Mouse (Mus musculus) neural tube, embryonic 15.5 days (tissue): Measurements from ENCODE around the gene Cops4. TPM values are rescaled to one million over a fixed set of nuclear protein-coding genes. Genes with fewer than 3 reads are reported as not detected.

Source experiments
- ATAC-seq: fragments of 200-750 bp; cut with Nextera tagmentation; 2 replicates; pipeline ENCODE4 v1.8.0; 2017; ENCODE audit warnings: mild to moderate bottlenecking, moderate TSS enrichment, moderate library complexity; ENCODE audit not compliant: low FRiP score
- H3K27ac ChIP-seq: fragments of 300-500 bp; sonication (generic); replicated peaks from 2 replicates; pipeline ENCODE4 v1.5.1; 2015; ENCODE audit warnings: mild to moderate bottlenecking, inconsistent platforms
- H3K27me3 ChIP-seq: fragments of 300-500 bp; sonication (generic); replicated peaks from 2 replicates; pipeline ENCODE4 v1.6.1; 2015; ENCODE audit warnings: inconsistent platforms
- H3K36me3 ChIP-seq: fragments of 300-500 bp; sonication (generic); 2 replicates; pipeline ENCODE4 v1.6.1; 2015; ENCODE audit warnings: inconsistent platforms
- H3K4me1 ChIP-seq: fragments of 300-500 bp; sonication (generic); 2 replicates; pipeline ENCODE4 v1.6.1; 2015; ENCODE audit warnings: inconsistent platforms
- H3K4me2 ChIP-seq: fragments of 300-500 bp; sonication (generic); 2 replicates; pipeline ENCODE4 v1.6.1; 2015; ENCODE audit warnings: inconsistent platforms, mild to moderate bottlenecking, moderate library complexity
- H3K4me3 ChIP-seq: fragments of 300-500 bp; sonication (generic); replicated peaks from 2 replicates; pipeline ENCODE4 v1.5.1; 2015; ENCODE audit warnings: mild to moderate bottlenecking, inconsistent platforms
- H3K9ac ChIP-seq: fragments of 300-500 bp; sonication (generic); replicated peaks from 2 replicates; pipeline ENCODE4 v1.6.1; 2015; ENCODE audit warnings: mild to moderate bottlenecking, inconsistent platforms
- H3K9me3 ChIP-seq: fragments of 300-500 bp; sonication (generic); replicated peaks from 2 replicates; pipeline ENCODE4 v1.6.1; 2016; ENCODE audit warnings: inconsistent platforms
- WGBS: fragments of 180-500 bp; shearing (Covaris S2); methylation state at CpG from one replicate; pipeline ENCODE4 v1.1.7; 2015; ENCODE audit warnings: mixed read lengths; 5-methylcytosine and 5-hydroxymethylcytosine counted together
- polyA plus RNA-seq: library from polyadenylated mRNA; unstranded; fragments of >200 nt; fragmentation: Nextera tagmentation; extraction: Ambion mirVana; gene quantifications from 2 replicates; pipeline ENCODE4 v1.2.1, GENCODE M21; 2015

The Cops4 gene
- polyA plus RNA-seq, 1 experiment from 2014 or later, result 183 TPM

DNA sequence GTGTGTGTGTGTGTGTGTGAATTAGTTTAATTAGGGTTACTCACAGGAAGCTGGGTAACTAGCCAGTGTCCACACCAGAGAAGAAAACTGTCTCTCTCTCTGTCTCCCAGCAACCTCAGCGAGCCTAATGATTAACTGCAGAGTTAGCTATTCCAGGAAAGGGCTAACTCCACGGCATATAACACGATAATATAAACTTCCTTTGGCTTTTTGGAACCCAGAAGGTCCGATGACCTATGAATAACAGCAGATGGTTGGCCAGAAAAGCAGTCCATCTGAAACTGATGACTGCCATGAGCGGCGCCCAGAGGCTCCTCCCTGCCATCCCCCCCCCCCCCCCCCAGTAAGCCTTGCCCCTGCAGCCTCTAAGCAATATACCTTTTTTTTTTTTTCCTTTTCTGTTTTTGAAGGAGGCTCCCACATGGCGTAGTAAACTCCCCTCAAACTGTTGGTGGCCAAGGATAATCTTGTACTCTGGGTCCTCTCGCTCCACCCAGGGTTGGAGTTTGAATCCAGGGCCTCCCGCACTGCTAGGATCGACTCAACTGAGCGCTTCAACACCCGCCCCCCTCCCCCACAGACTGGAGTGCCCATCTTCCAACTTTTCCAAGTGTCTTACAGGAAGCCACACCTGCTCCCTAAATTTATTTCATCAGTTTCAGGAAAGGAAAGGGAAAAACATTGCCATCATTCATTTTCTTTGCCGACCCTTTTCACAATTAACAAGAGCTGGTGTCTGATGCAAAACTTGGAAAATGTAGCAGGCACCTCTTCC is 49.3 kb downstream of the Cops4 start:
- Histone ChIP-seq H3K27me3 (no peaks in the 10 kb centered on the region), H3K9me3 (no peaks in the 10 kb centered on the region), H3K9ac (no peak overlapping the region), H3K27ac (no peak overlapping the region), H3K4me1 (no peaks in the 10 kb centered on the region), H3K36me3 (no peaks in the 10 kb centered on the region), H3K4me3 (no peak overlapping the region), H3K4me2 (no peak overlapping the region)
- 81% methylated on average over 13 of the region's 13 CpGs for WGBS
- ATAC-seq, result no peak

GRCm38 (mm10) chr5:100568177-100568576 is 50.1 kb downstream of the Cops4 start:
- no peak overlapping the region for H3K9ac ChIP-seq
- H3K9me3 ChIP-seq, result no peaks in the 10 kb centered on the region
- no peaks in the 10 kb centered on the region for H3K36me3 ChIP-seq
- H3K4me1 ChIP-seq, result no peaks in the 10 kb centered on the region
- no peak overlapping the region for H3K27ac ChIP-seq
- H3K4me2 ChIP-seq, result no peak overlapping the region
- H3K27me3 ChIP-seq, result no peaks in the 10 kb centered on the region
- H3K4me3 ChIP-seq, result no peak overlapping the region
- 84% methylated on average over 8 of the region's 8 CpGs for WGBS
- no peak for ATAC-seq

DNA sequence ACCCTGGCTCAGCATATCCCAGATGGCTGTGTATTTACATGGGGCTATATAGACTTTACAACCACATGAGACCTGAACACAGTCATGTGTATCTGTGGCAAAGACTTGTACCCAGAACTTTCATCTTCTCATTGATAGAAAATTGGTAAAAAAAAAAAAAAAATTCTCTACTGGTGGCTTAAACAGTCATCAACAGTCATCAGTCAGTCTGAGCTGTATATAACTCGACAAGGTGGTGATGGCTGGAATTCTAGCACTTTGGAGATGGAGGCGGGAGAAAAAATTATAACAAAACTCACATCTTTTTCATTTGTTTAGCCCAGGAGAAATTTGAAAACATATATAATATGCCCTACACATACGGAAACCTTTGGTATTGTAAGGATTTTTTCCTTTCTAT is 50.7 kb downstream of the Cops4 start:
- H3K9me3 ChIP-seq, result no peaks in the 10 kb centered on the region

DNA sequence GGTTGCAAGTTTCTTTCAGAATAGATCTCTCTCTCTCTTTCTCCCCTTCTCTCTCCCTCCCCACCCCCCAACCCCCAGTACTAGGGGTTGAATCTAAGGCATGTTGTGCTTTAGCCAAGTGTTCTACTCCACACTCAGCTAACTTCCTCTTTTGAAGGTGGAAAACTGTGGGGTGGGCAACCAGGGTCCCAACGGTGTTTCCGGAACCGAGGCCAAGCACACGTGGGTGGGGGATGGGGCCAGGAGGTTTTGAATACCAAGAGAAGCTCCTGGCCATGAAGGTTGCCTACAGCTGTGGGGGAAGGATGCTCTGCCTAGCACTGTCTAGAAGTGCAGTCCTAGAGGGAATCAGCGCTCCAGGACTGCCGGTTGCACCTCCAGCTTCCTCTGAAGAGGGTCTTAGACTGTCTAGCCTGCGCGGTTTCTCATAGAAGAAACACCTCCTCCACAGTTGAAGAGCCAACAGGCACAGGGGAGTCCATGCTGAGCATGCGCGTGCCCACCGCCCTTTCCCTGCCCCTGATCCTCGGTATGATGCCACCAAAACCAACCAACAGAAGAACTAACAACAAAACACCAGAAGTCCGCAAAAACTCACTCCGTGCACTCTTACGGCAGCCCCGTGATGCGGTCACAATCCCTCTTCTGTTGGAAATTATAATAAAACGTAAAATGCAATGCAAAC is 51.3 kb downstream of the Cops4 start:
- Histone ChIP-seq H3K9ac (no peak overlapping the region), H3K36me3 (no peaks in the 10 kb centered on the region), H3K9me3 (no peaks in the 10 kb centered on the region), H3K4me1 (no peaks in the 10 kb centered on the region), H3K4me3 (no peak overlapping the region), H3K27ac (no peak overlapping the region), H3K27me3 (no peaks in the 10 kb centered on the region), H3K4me2 (no peak overlapping the region)
- ATAC-seq, result no peak
- WGBS, result 84% methylated on average over 18 of the region's 18 CpGs

More for the DNA sequence above, 50.7 kb downstream of the Cops4 start:
- no peak overlapping the region for H3K27ac ChIP-seq
- H3K36me3 ChIP-seq, result no peaks in the 10 kb centered on the region
- H3K9ac ChIP-seq, result no peak overlapping the region
- no peak overlapping the region for H3K4me3 ChIP-seq
- no peaks in the 10 kb centered on the region for H3K4me1 ChIP-seq
- no peak overlapping the region for H3K4me2 ChIP-seq
- WGBS, result 89% methylated on average over 3 of the region's 3 CpGs
- no peak for ATAC-seq
- no peaks in the 10 kb centered on the region for H3K27me3 ChIP-seq

- WGBS, result 75% methylated on average over 13 of the region's 13 CpGs
- ATAC-seq, result no peak
- no peaks in the 10 kb centered on the region for H3K4me1 ChIP-seq
- no peaks in the 10 kb centered on the region for H3K27me3 ChIP-seq
- no peak overlapping the region for H3K27ac ChIP-seq
- no peak overlapping the region for H3K4me3 ChIP-seq
- no peaks in the 10 kb centered on the region for H3K36me3 ChIP-seq
- H3K4me2 ChIP-seq, result no peak overlapping the region
- H3K9me3 ChIP-seq, result no peaks in the 10 kb centered on the region
- no peak overlapping the region for H3K9ac ChIP-seq
These were observed 52.0 kb downstream of the Cops4 start for GRCm38 (mm10) chr5:100569997-100570595.

- Histone ChIP-seq H3K4me1 (no peaks in the 10 kb centered on the region), H3K9me3 (no peaks in the 10 kb centered on the region), H3K27ac (no peak overlapping the region), H3K9ac (no peak overlapping the region), H3K27me3 (no peaks in the 10 kb centered on the region), H3K36me3 (no peaks in the 10 kb centered on the region), H3K4me2 (no peak overlapping the region), H3K4me3 (no peak overlapping the region)
- WGBS, result 47% methylated on average over 8 of the region's 8 CpGs
- no peak for ATAC-seq
These were observed 52.6 kb downstream of the Cops4 start for GRCm38 (mm10) chr5:100570716-100571115.

DNA sequence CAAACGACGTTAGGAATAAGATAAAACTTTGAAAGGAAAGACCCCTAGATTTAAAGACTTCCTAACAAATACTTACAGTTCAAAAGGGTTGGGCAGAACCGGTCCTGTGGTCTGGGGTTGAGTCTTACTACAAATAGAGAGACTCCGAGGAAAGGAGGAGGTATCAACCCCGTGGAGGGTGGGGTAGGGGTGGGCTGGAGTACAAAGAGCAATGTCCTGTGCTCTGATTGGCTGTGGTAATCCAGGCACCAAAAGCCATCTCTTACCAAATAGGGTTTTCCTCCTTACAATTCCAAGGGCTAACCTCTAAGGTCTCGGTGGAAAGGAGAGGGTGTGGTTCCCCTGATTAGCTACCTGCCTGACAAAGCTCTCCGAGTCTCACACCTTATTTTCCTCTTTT is 54.0 kb downstream of the Cops4 start, which contains the start of gene Plac8:
Gene Plac8 (minus strand): TSS at position 177 of the 400 bp plus-strand sequence.
- ATAC-seq, result no peak
- Histone ChIP-seq H3K27ac (no peak within 1 kb of the TSS), H3K9me3 (no peaks in the 10 kb centered on the region), H3K27me3 (no peaks in the 10 kb centered on the region), H3K4me1 (no peaks in the 10 kb centered on the region), H3K4me3 (no peak within 1 kb of the TSS), H3K4me2 (no peak within 1 kb of the TSS), H3K36me3 (no peaks in the 10 kb centered on the region), H3K9ac (no peak within 1 kb of the TSS)
- 40% methylated on average over 7 of the region's 7 CpGs for WGBS

DNA sequence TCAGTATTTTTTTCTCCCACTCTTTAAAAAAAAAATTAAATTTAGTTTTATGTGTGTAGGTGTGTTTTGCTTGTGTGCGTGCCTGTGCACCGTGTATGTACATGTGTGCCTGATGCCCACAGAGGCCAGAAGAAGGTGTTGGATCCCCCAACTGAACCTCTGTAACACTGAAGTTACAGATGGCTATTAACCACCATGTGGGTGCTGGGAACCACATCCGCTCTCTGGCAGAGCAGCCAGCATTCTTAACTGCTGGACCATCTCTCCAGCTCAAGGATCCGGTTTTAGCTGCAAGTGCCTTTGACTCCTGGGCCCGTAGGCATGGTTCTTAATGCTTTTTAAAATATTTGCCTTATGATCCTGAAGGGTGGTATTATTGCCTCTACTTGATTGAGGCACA is 55.1 kb downstream of the Cops4 start:
- no peak for ATAC-seq
- H3K4me1 ChIP-seq, result no peaks in the 10 kb centered on the region
- H3K9me3 ChIP-seq, result no peaks in the 10 kb centered on the region
- H3K27me3 ChIP-seq, result no peaks in the 10 kb centered on the region
- 91% methylated on average over 5 of the region's 5 CpGs for whole genome bisulfite sequencing
- H3K27ac ChIP-seq, result no peak overlapping the region
- H3K4me3 ChIP-seq, result no peak overlapping the region
- no peaks in the 10 kb centered on the region for H3K36me3 ChIP-seq
- H3K9ac ChIP-seq, result no peak overlapping the region
- no peak overlapping the region for H3K4me2 ChIP-seq

GRCm38 (mm10) chr5:100574771-100575170 is 56.7 kb downstream of the Cops4 start:
- Histone ChIP-seq H3K9me3 (no peaks in the 10 kb centered on the region), H3K4me1 (no peaks in the 10 kb centered on the region), H3K27me3 (no peaks in the 10 kb centered on the region), H3K4me2 (no peak overlapping the region), H3K36me3 (no peaks in the 10 kb centered on the region), H3K27ac (no peak overlapping the region), H3K9ac (no peak overlapping the region), H3K4me3 (no peak overlapping the region)
- ATAC-seq, result no peak
- 62% methylated on average over 1 of the region's 1 CpGs for WGBS

DNA sequence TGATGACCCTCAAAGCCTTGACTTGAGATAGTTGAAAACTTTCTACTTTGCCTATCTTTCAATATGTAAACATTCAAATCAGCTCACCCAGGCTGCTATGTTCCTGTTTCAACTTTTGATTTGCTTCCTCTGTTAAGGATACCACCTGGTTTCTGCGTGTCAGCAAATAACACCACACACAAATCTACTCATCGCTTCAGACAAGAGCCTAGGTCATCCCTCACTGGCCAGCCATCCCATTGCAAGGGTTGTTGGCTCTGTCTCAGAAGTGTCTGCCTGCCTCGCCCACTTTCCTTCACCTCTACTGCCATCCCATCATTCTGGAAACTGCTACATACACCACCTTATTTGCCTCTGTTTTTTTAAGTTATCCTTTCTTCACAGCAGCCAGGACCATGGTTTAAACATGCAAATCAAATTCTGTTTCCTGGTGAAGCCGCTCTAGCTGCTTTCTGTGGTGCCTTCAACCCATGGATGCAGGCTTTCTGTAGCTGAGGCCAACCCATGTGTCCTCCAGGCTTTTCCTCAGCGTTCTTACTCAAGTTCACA is 60.8 kb downstream of the Cops4 start:
- no peak for ATAC-seq
- H3K27ac ChIP-seq, result no peak overlapping the region
- H3K4me1 ChIP-seq, result no peaks in the 10 kb centered on the region
- H3K9ac ChIP-seq, result no peak overlapping the region
- no peak overlapping the region for H3K4me3 ChIP-seq
- H3K36me3 ChIP-seq, result no peaks in the 10 kb centered on the region
- WGBS, result 92% methylated on average over 5 of the region's 5 CpGs
- no peak overlapping the region for H3K4me2 ChIP-seq
- H3K27me3 ChIP-seq, result no peaks in the 10 kb centered on the region
- H3K9me3 ChIP-seq, result no peaks in the 10 kb centered on the region

DNA sequence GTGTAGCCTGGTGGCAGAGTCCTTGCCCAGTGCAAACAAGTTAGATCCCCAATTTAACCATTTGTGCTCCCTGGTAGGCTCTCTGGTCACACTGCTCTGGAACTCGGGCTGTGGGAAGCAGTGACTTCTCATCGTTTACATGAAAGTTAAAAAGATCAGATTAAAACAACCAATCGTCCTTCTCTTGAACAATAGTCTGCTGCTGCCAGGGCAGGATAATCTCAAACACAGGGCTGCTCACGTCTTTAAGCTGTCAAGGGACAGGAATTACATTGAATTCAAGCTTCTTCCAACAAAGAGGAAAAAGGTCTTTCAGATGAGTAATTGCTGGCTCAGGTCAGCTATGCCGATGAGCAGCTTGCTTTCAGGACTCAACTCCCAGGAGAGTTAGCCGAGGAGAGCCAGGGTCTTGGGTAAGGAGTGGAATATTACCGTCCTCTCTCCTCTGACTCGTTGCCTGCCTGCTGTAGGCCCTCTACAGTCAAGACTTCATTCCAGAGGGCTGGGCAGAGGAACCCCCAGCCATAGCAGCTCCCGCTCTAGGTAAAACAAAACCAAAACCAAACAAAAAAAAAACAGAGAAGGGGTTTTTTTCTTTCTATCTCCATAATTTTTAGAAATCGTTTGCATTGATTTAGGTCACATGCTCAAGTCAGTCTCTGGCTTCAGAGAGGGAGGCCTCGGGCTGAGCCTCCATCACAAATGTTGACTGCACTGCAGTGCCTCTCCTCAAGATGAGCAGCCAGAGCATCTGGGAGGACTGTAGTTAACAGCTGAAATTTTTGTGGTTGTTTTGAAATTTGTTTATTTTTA is 63.7 kb downstream of the Cops4 start:
- no peaks in the 10 kb centered on the region for H3K9me3 ChIP-seq
- ATAC-seq, result no peak

More for the DNA sequence above, 63.7 kb downstream of the Cops4 start:
- no peak overlapping the region for H3K4me2 ChIP-seq
- no peak overlapping the region for H3K27ac ChIP-seq
- H3K4me1 ChIP-seq, result no peaks in the 10 kb centered on the region
- no peak overlapping the region for H3K4me3 ChIP-seq
- no peaks in the 10 kb centered on the region for H3K27me3 ChIP-seq
- no peaks in the 10 kb centered on the region for H3K36me3 ChIP-seq
- H3K9ac ChIP-seq, result no peak overlapping the region
- 78% methylated on average over 11 of the region's 11 CpGs for WGBS
